Mouse (Mus musculus): Measurements from ENCODE around the gene Rdh13.

DNA sequence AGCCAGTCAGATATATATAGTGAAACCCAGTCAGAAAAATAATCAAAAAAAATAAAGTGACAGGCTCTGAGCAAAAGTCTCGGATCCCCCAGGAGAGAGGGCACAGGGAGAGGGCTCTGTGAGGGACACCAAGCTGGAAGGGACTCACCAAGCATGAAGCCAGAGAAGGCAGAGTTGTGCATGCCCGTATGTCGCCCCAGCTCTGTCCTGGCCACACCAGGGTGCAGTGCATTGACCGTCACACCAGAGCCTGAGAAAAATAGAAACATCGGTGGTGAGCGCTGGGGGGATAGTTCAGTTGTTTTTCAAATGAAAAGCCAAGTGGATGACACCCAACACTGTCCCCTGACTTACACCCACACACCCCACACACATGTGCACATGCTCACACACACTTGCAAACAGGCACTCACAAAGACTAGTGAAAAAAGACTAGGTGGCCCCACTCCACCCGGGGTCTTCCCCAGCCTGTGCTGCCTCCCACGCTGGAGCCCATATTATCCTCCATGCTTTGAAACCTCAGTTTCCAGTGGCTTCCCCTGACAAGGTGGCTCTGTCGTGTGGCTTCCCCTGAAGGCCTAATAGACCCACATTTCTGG is 15.1 kb downstream of the Rdh13 start:
- TF ChIP-seq CTCF (conservative IDR thresholded peaks at IDR 0.05; ENCODE audit: insufficient read depth, insufficient read length, low read depth, low read length) = no peak
- TF ChIP-seq POLR2A (IDR thresholded peaks at IDR 0.05; ENCODE audit: low read depth, low read length) = no peak

Data from kidney, adult 2 months (tissue).